Mouse (Mus musculus) stomach, postnatal 0 days (tissue): ENCODE data around the gene Drosha. TPM values are rescaled to one million over a fixed set of nuclear protein-coding genes. Genes with fewer than 3 reads are reported as not detected.
A peak's percentile ranks its signal among the peaks of the same experiment; 100 is the strongest.

Source experiments
- ATAC-seq: fragments of 200-750 bp; cut with Nextera tagmentation; 2 replicates; pipeline ENCODE4 v1.8.0; 2017; ENCODE audit not compliant: low FRiP score, low TSS enrichment
- DNase-seq: peaks from one replicate; pipeline ENCODE4 v3.0.0-alpha.2; 2016; ENCODE audit warnings: low spot score
- H3K27ac ChIP-seq: fragments of 300-500 bp; sonication (generic); replicated peaks from 2 replicates; pipeline ENCODE4 v1.5.1; 2014; ENCODE audit warnings: mild to moderate bottlenecking, control low read depth
- H3K27me3 ChIP-seq: fragments of 300-500 bp; sonication (generic); 2 replicates; pipeline ENCODE4 v1.6.1; 2014; ENCODE audit warnings: low read length; ENCODE audit not compliant: control insufficient read depth, insufficient read depth
- H3K36me3 ChIP-seq: fragments of 300-500 bp; sonication (generic); 2 replicates; pipeline ENCODE4 v1.6.1; 2014; ENCODE audit warnings: low read length, mixed read lengths; ENCODE audit not compliant: control insufficient read depth, insufficient read depth
- H3K4me1 ChIP-seq: fragments of 300-500 bp; sonication (generic); replicated peaks from 2 replicates; pipeline ENCODE4 v1.6.1; 2014; ENCODE audit warnings: antibody characterized with exemption; ENCODE audit not compliant: control insufficient read depth, insufficient read depth
- H3K4me2 ChIP-seq: fragments of 300-500 bp; sonication (generic); replicated peaks from 2 replicates; pipeline ENCODE4 v1.6.1; 2014; ENCODE audit warnings: low read depth, mild to moderate bottlenecking, control low read depth, moderate library complexity
- H3K4me3 ChIP-seq: fragments of 300-500 bp; sonication (generic); 2 replicates; pipeline ENCODE4 v1.5.1; 2014; ENCODE audit warnings: low read depth, low read length, control low read depth
- H3K9ac ChIP-seq: fragments of 300-500 bp; sonication (generic); 2 replicates; pipeline ENCODE4 v1.6.1; 2014; ENCODE audit warnings: mild to moderate bottlenecking, low read length, control low read depth, mixed read lengths
- H3K9me3 ChIP-seq: fragments of 300-500 bp; sonication (generic); 2 replicates; pipeline ENCODE4 v1.6.1; 2016; ENCODE audit warnings: low read length; ENCODE audit not compliant: control insufficient read depth
- CTCF ChIP-seq: IDR thresholded peaks from 2 replicates; pipeline ENCODE4 v1.5.1; 2016; ENCODE audit warnings: antibody characterized with exemption, low read depth, mild to moderate bottlenecking, moderate library complexity
- EP300 ChIP-seq: optimal IDR thresholded peaks from 2 replicates; pipeline ENCODE3; 2016; ENCODE audit warnings: antibody characterized with exemption
- WGBS: fragments of 180-500 bp; shearing (Covaris S2); extraction: QIAGEN DNeasy Blood & Tissue Kit; methylation state at CpG from one replicate; pipeline ENCODE4 v1.1.7; 2014; 5-methylcytosine and 5-hydroxymethylcytosine counted together
- polyA plus RNA-seq: library from polyadenylated mRNA; unstranded; fragments of >200 nt; fragmentation: Nextera tagmentation; extraction: Ambion mirVana; gene quantifications from 2 replicates; pipeline ENCODE4 v1.2.1, GENCODE M21; 2015

Gene Drosha
- polyA plus RNA-seq, 1 experiment from 2014 or later, result 8.7 TPM

DNA sequence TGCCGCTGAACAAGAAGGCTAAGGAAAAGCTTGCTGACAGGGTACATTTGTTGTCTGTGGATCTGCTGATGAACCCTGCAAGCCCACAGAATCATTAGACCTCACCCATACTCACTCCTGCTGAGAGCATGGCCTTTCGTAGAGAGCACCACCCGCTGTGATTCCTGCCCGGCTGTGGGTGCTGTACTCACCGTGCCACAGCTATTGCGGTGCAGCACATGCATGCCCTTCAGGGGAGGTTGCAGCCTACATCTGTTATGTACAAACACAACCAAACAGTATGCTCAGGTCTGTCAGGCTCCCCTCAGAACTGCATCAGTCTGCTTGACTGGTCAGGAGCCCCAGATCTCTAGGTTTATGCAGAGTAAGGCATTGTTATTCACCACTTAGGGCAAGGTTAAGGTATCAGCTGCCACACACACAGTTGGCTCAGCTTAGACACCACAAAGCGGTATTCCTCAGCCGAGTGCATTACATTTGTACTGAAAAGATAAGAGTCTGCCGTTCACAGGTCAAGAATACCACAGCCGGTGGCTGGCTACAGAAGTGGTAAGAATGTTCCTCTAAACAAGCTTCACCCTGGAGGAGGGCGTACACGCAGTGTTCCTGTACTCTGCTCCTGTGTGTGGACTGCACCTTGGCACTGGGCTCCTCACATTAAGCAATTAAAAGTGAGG is 33.4 kb downstream of the Drosha start:
- Histone ChIP-seq H3K9me3 (no peaks in the 10 kb centered on the region), H3K4me2 (no peak overlapping the region), H3K4me1 (no peaks in the 10 kb centered on the region), H3K36me3 (peaks cover 21% of the 10 kb centered on the region), H3K9ac (no peak overlapping the region), H3K27ac (no peak overlapping the region), H3K4me3 (no peak overlapping the region), H3K27me3 (no peaks in the 10 kb centered on the region)
- WGBS, result 86% methylated on average over 12 of the region's 12 CpGs
- no peak for ATAC-seq
- TF ChIP-seq CTCF, result no peak
- TF ChIP-seq EP300, result no peak
- no peak for DNase-seq

- Histone ChIP-seq H3K36me3 (peaks cover 20% of the 10 kb centered on the region), H3K4me1 (no peaks in the 10 kb centered on the region), H3K4me2 (no peak overlapping the region), H3K27me3 (no peaks in the 10 kb centered on the region), H3K9ac (no peak overlapping the region), H3K9me3 (no peaks in the 10 kb centered on the region), H3K4me3 (no peak overlapping the region), H3K27ac (no peak overlapping the region)
- no peak for DNase-seq
- WGBS, result 90% methylated on average over 3 of the region's 3 CpGs
- no peak for ATAC-seq
- TF ChIP-seq EP300 (no peak), CTCF (no peak)
These were observed 34.0 kb downstream of the Drosha start for GRCm38 (mm10) chr15:12858645-12859044.

- no peaks in the 10 kb centered on the region for H3K9me3 ChIP-seq
- H3K36me3 ChIP-seq, result peaks cover 9% of the 10 kb centered on the region
- H3K4me2 ChIP-seq, result no peak overlapping the region
- no peak overlapping the region for H3K9ac ChIP-seq
- WGBS, result 88% methylated on average over 3 of the region's 3 CpGs
- no peaks in the 10 kb centered on the region for H3K27me3 ChIP-seq
- H3K4me3 ChIP-seq, result no peak overlapping the region
- H3K27ac ChIP-seq, result no peak overlapping the region
- DNase-seq, result no peak
- ATAC-seq, result no peak
- no peaks in the 10 kb centered on the region for H3K4me1 ChIP-seq
- TF ChIP-seq EP300 (no peak), CTCF (no peak)
These were observed 37.4 kb downstream of the Drosha start for GRCm38 (mm10) chr15:12862061-12862460.

GRCm38 (mm10) chr15:12863669-12864068 is 39.1 kb downstream of the Drosha start:
- peak; percentile 59 for TF ChIP-seq CTCF
- TF ChIP-seq EP300, result no peak
- H3K4me2 ChIP-seq, result no peak overlapping the region
- no peak overlapping the region for H3K27ac ChIP-seq
- H3K36me3 ChIP-seq, result peaks cover 9% of the 10 kb centered on the region
- H3K4me3 ChIP-seq, result no peak overlapping the region
- H3K9me3 ChIP-seq, result no peaks in the 10 kb centered on the region
- H3K4me1 ChIP-seq, result no peaks in the 10 kb centered on the region
- H3K9ac ChIP-seq, result no peak overlapping the region
- DNase-seq, result no peak
- no peak for ATAC-seq
- no peaks in the 10 kb centered on the region for H3K27me3 ChIP-seq
- WGBS, result 31% methylated on average over 1 of the region's 1 CpGs

GRCm38 (mm10) chr15:12865595-12866314 is 41.1 kb downstream of the Drosha start:
- H3K9me3 ChIP-seq, result no peaks in the 10 kb centered on the region
- TF ChIP-seq CTCF, result no peak
- WGBS, result 65% methylated on average over 7 of the region's 7 CpGs
- DNase-seq (no peak), ATAC-seq (no peak)
- H3K27ac ChIP-seq, result no peak overlapping the region
- H3K9ac ChIP-seq, result no peak overlapping the region
- no peak overlapping the region for H3K4me3 ChIP-seq
- H3K36me3 ChIP-seq, result peaks cover 9% of the 10 kb centered on the region
- no peaks in the 10 kb centered on the region for H3K4me1 ChIP-seq
- H3K4me2 ChIP-seq, result no peak overlapping the region
- H3K27me3 ChIP-seq, result no peaks in the 10 kb centered on the region

DNA sequence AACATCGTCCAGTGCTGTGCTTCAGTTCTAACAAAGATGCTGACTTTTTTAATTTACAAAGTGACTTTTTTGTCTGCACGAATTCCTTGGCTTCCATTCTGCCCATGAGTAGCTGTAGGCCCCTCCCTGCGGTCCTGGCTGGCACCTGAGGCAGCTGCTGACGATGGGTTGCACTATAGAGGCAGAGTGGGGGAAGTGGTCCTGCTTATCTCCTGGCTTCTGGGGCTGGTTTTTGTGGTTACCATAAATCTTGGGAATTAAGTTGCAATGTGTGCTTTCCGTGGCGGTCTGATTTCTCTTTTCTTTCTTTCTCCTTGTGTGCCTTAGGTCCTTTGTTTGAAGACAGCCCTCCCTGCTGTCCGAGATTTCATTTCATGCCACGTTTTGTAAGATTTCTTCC is 42.7 kb downstream of the Drosha start:
- no peak for TF ChIP-seq CTCF
- no peak for TF ChIP-seq EP300
- H3K27ac ChIP-seq, result no peak overlapping the region
- ATAC-seq (no peak), DNase-seq (no peak)
- H3K9me3 ChIP-seq, result no peaks in the 10 kb centered on the region
- H3K27me3 ChIP-seq, result no peaks in the 10 kb centered on the region
- no peaks in the 10 kb centered on the region for H3K4me1 ChIP-seq
- 0 out of 2 replicates have a peak, but pooled peaks cover 3% of the 10 kb centered on the region for H3K36me3 ChIP-seq
- H3K4me2 ChIP-seq, result no peak overlapping the region
- no peak overlapping the region for H3K4me3 ChIP-seq
- whole genome bisulfite sequencing, result 60% methylated on average over 8 of the region's 8 CpGs
- H3K9ac ChIP-seq, result no peak overlapping the region
